Mouse (Mus musculus) megakaryocyte, embryonic 14.5 days (primary cell): ENCODE data around the gene Igsf9b.

Experiments used
- FLI1 ChIP-seq: IDR thresholded peaks from 2 replicates; pipeline ENCODE4 v1.6.1; 2012; ENCODE audit warnings: low read length, inconsistent platforms, mixed read lengths
- GATA1 ChIP-seq: IDR thresholded peaks from 3 replicates; pipeline ENCODE4 v1.6.1; 2012; ENCODE audit warnings: mixed read lengths, low read length, inconsistent platforms, borderline replicate concordance

DNA sequence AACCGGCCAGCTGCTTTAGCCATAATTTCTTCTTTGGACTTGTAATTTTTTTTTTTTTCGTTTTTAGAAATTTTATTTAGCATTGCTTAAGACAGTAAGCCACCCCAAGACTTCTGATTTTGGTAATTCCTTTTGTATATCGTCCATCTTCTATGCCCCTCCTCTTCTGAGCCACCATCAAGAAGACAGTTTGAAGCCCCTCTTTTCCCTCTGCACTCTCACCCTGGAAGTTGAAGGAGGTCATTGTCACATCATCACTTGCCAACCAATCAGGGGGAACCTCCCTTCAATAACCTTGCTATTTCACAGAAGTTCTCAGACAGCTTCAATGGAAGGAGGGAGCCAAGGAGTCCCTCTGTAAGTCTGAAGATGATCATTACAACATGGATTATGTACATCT lies 97.5 kb downstream of the Igsf9b start, which contains the start of gene Spata19:
- TF ChIP-seq GATA1 = no peak
- TF ChIP-seq FLI1 = no peak
